ENCODE assay signal across 10 mouse cellular contexts in genomic region chr14:105588029-105588390, GRCm38 (mm10).
DNase-seq lines count a peak whose midpoint lies in the region; ATAC-seq lines count a peak whose summit lies in the region.
"Had no signal": no experiment of that assay in that cellular context is flagged by ENCODE, and none has a peak within 500 bp of the region (broad histone marks: within the 10 kb centered on the region; RNA-seq: fewer than 3 reads in every experiment).

No protein-coding gene starts in this region.

- H3K4me3 ChIP-seq in midbrain, embryonic 11.5 days (ENCODE audit: low read depth, low read length), result no peak overlapping the region
- no peak overlapping the region for H3K4me3 ChIP-seq in midbrain, embryonic 10.5 days
- no peak overlapping the region for H3K4me3 ChIP-seq in forebrain, embryonic 15.5 days
- H3K4me3 ChIP-seq in limb, embryonic 12.5 days (replicated peaks), result no peak overlapping the region
- H3K4me3 ChIP-seq in neural tube, embryonic 14.5 days (ENCODE audit: low read depth, low read length), result no peak overlapping the region

- H3K27me3 ChIP-seq in midbrain, embryonic 11.5 days (ENCODE audit: control insufficient read depth, insufficient read depth, low read length), result no peaks in the 10 kb centered on the region
- H3K27me3 ChIP-seq in midbrain, embryonic 10.5 days (ENCODE audit: low read depth, poor library complexity, severe bottlenecking), result no peaks in the 10 kb centered on the region
- 0 out of 2 replicates have a peak, but pooled peaks cover 3% of the 10 kb centered on the region for H3K27me3 ChIP-seq in forebrain, embryonic 15.5 days
- no peaks in the 10 kb centered on the region for H3K27me3 ChIP-seq in limb, embryonic 12.5 days
- no peaks in the 10 kb centered on the region for H3K27me3 ChIP-seq in neural tube, embryonic 14.5 days (ENCODE audit: control insufficient read depth, insufficient read depth, low read length)

- 0 out of 2 replicates have a peak overlapping the region, but pooled peaks have one; percentile 11 for H3K27ac ChIP-seq in midbrain, embryonic 11.5 days (ENCODE audit: low read depth, low read length)
- no peak overlapping the region for H3K27ac ChIP-seq in midbrain, embryonic 10.5 days (replicated peaks)
- H3K27ac ChIP-seq in forebrain, embryonic 15.5 days (replicated peaks), result peak overlapping the region; percentile 42
- H3K27ac ChIP-seq in limb, embryonic 12.5 days, result peak overlapping the region; percentile 76
- peak overlapping the region; percentile 68 for H3K27ac ChIP-seq in neural tube, embryonic 14.5 days (ENCODE audit: low read depth, low read length)
- H3K27ac ChIP-seq: liver, embryonic 14.5 days; macrophage had no signal

- no peak; the same call in 1 of the 2 replicates for ATAC-seq in midbrain, embryonic 11.5 days (ENCODE audit: low FRiP score)
- ATAC-seq in forebrain, embryonic 15.5 days (replicated peaks), result peak; percentile 82; the same call in 1 of the 2 replicates
- no peak for ATAC-seq in limb, embryonic 12.5 days (ENCODE audit: insufficient number of reproducible peaks, insufficient read depth, low FRiP score, low TSS enrichment, low read depth)
- peak; percentile 62 for ATAC-seq in neural tube, embryonic 14.5 days (ENCODE audit: low read depth)

- H3K36me3 ChIP-seq in midbrain, embryonic 11.5 days (ENCODE audit: control insufficient read depth, insufficient read depth, low read length), result no peaks in the 10 kb centered on the region
- no peaks in the 10 kb centered on the region for H3K36me3 ChIP-seq in midbrain, embryonic 10.5 days
- H3K36me3 ChIP-seq in forebrain, embryonic 15.5 days, result no peaks in the 10 kb centered on the region
- no peaks in the 10 kb centered on the region for H3K36me3 ChIP-seq in limb, embryonic 12.5 days
- no peaks in the 10 kb centered on the region for H3K36me3 ChIP-seq in neural tube, embryonic 14.5 days (ENCODE audit: control insufficient read depth, insufficient read depth, low read length)

- H3K4me2 ChIP-seq in midbrain, embryonic 11.5 days, result no peak overlapping the region
- peak overlapping the region; percentile 15 for H3K4me2 ChIP-seq in forebrain, embryonic 15.5 days (replicated peaks)
- no peak overlapping the region for H3K4me2 ChIP-seq in limb, embryonic 12.5 days
- no peak overlapping the region for H3K4me2 ChIP-seq in neural tube, embryonic 14.5 days (ENCODE audit: low read depth, low read length)

- 81% methylated on average over 8 of the region's 8 CpGs for WGBS in midbrain, embryonic 11.5 days
- WGBS in midbrain, embryonic 10.5 days, result 82% methylated on average over 8 of the region's 8 CpGs
- WGBS in forebrain, embryonic 15.5 days, result 20% methylated on average over 8 of the region's 8 CpGs
- 58% methylated on average over 8 of the region's 8 CpGs for WGBS in limb, embryonic 12.5 days
- 30% methylated on average over 8 of the region's 8 CpGs for WGBS in neural tube, embryonic 14.5 days

- DNase-seq in midbrain, embryonic 11.5 days (ENCODE audit: low spot score, missing footprints), result no peak
- DNase-seq in midbrain, embryonic 10.5 days (ENCODE audit: low spot score), result no peak
- no peak for DNase-seq in thymus, adult 18-20 months
- no peak for DNase-seq in retina, embryonic 14.5 days (ENCODE audit: low spot score)
- DNase-seq in B cell, adult 2 months, result no peak

- H3K9me3 ChIP-seq in midbrain, embryonic 11.5 days (ENCODE audit: control insufficient read depth, low read length), result no peaks in the 10 kb centered on the region
- H3K9me3 ChIP-seq in midbrain, embryonic 10.5 days (replicated peaks), result no peaks in the 10 kb centered on the region
- H3K9me3 ChIP-seq in forebrain, embryonic 15.5 days, result no peaks in the 10 kb centered on the region
- no peaks in the 10 kb centered on the region for H3K9me3 ChIP-seq in limb, embryonic 12.5 days
- H3K9me3 ChIP-seq in neural tube, embryonic 14.5 days (ENCODE audit: control insufficient read depth, low read length), result no peaks in the 10 kb centered on the region

- no peak overlapping the region for H3K9ac ChIP-seq in midbrain, embryonic 11.5 days (ENCODE audit: low read length)
- no peak overlapping the region for H3K9ac ChIP-seq in forebrain, embryonic 15.5 days (replicated peaks)
- no peak overlapping the region for H3K9ac ChIP-seq in limb, embryonic 12.5 days (replicated peaks)
- H3K9ac ChIP-seq in neural tube, embryonic 14.5 days (replicated peaks; ENCODE audit: low read depth, low read length), result no peak overlapping the region
- H3K9ac ChIP-seq: liver, embryonic 14.5 days had no signal

- peaks cover 5% of the 10 kb centered on the region; the same call in 1 of the 2 replicates for H3K4me1 ChIP-seq in midbrain, embryonic 11.5 days (ENCODE audit: control insufficient read depth, insufficient read depth, low read length)
- peaks cover 6% of the 10 kb centered on the region for H3K4me1 ChIP-seq in midbrain, embryonic 10.5 days
- peaks cover 17% of the 10 kb centered on the region for H3K4me1 ChIP-seq in forebrain, embryonic 15.5 days
- peaks cover 62% of the 10 kb centered on the region for H3K4me1 ChIP-seq in limb, embryonic 12.5 days (replicated peaks)
- H3K4me1 ChIP-seq in neural tube, embryonic 14.5 days (ENCODE audit: control insufficient read depth, insufficient read depth, low read length), result 0 out of 2 replicates have a peak, but pooled peaks cover 7% of the 10 kb centered on the region

Comparison
In these comparisons a context has a peak if more than half of its experiments do, and no peak if none do; other contexts are left out.
1. ATAC-seq: peak in forebrain, embryonic 15.5 days (single experiment) and neural tube, embryonic 14.5 days (single experiment); none in midbrain, embryonic 11.5 days (single experiment) and limb, embryonic 12.5 days (single experiment).